Mouse (Mus musculus) lung, embryonic 14.5 days (tissue): ENCODE data around the gene Zbtb38. TPM values are rescaled to one million over a fixed set of nuclear protein-coding genes. Genes with fewer than 3 reads are reported as not detected.
A peak's percentile ranks its signal among the peaks of the same experiment; 100 is the strongest.

ENCODE experiments used
- ATAC-seq: fragments of 200-750 bp; cut with Nextera tagmentation; 2 replicates; pipeline ENCODE4 v1.8.0; 2017; ENCODE audit warnings: mild to moderate bottlenecking, moderate TSS enrichment, moderate library complexity; ENCODE audit not compliant: insufficient read depth
- DNase-seq: peaks from one replicate; pipeline ENCODE4 v3.0.0-alpha.2; 2015
- H3K27ac ChIP-seq: fragments of 300-500 bp; sonication (generic); 2 replicates; pipeline ENCODE4 v1.5.1; 2014; ENCODE audit warnings: low read depth, mild to moderate bottlenecking, moderate library complexity
- H3K27me3 ChIP-seq: fragments of 300-500 bp; sonication (generic); 2 replicates; pipeline ENCODE4 v1.6.1; 2014; ENCODE audit warnings: low read length, control low read depth; ENCODE audit not compliant: insufficient read depth
- H3K36me3 ChIP-seq: fragments of 300-500 bp; sonication (generic); 2 replicates; pipeline ENCODE4 v1.6.1; 2014; ENCODE audit warnings: control low read depth; ENCODE audit not compliant: insufficient read depth
- H3K4me1 ChIP-seq: fragments of 300-500 bp; sonication (generic); 2 replicates; pipeline ENCODE4 v1.6.1; 2014; ENCODE audit warnings: antibody characterized with exemption, control low read depth; ENCODE audit not compliant: insufficient read depth
- H3K4me2 ChIP-seq: fragments of 300-500 bp; sonication (generic); 2 replicates; pipeline ENCODE4 v1.6.1; 2014; ENCODE audit warnings: mild to moderate bottlenecking
- H3K4me3 ChIP-seq: fragments of 300-500 bp; sonication (generic); 2 replicates; pipeline ENCODE4 v1.5.1; 2014; ENCODE audit warnings: low read depth, low read length
- H3K9ac ChIP-seq: fragments of 300-500 bp; sonication (generic); 2 replicates; pipeline ENCODE4 v1.6.1; 2014
- H3K9me3 ChIP-seq: fragments of 300-500 bp; sonication (generic); 2 replicates; pipeline ENCODE4 v1.6.1; 2016; ENCODE audit warnings: low read depth, low read length, control low read depth
- CTCF ChIP-seq: IDR thresholded peaks from 2 replicates; pipeline ENCODE4 v1.5.1; 2016; ENCODE audit warnings: antibody characterized with exemption, low read depth
- WGBS: fragments of 180-500 bp; shearing (Covaris S2); extraction: QIAGEN DNeasy Blood & Tissue Kit; methylation state at CpG from one replicate; pipeline ENCODE4 v1.1.7; 2014; 5-methylcytosine and 5-hydroxymethylcytosine counted together
- polyA plus RNA-seq: library from polyadenylated mRNA; unstranded; fragments of >200 nt; fragmentation: Nextera tagmentation; extraction: Ambion mirVana; gene quantifications from 2 replicates; pipeline ENCODE4 v1.2.1, GENCODE M21; 2014

Zbtb38 gene
- polyA plus RNA-seq, 1 experiment from 2014 or later = 24.5 TPM

GRCm38 (mm10) chr9:96789906-96790305 is 37.3 kb upstream of the Zbtb38 start:
- H3K4me1 ChIP-seq = peaks cover 18% of the 10 kb centered on the region
- no peak overlapping the region for H3K4me3 ChIP-seq
- H3K4me2 ChIP-seq = no peak overlapping the region
- H3K27ac ChIP-seq = no peak overlapping the region
- ATAC-seq = no peak
- WGBS = 71% methylated on average over 3 of the region's 3 CpGs
- no peak for TF ChIP-seq CTCF
- no peak overlapping the region for H3K9ac ChIP-seq
- no peaks in the 10 kb centered on the region for H3K36me3 ChIP-seq
- no peaks in the 10 kb centered on the region for H3K27me3 ChIP-seq
- DNase-seq = no peak
- no peaks in the 10 kb centered on the region for H3K9me3 ChIP-seq

GRCm38 (mm10) chr9:96787797-96788196 is 35.2 kb upstream of the Zbtb38 start:
- no peaks in the 10 kb centered on the region for H3K36me3 ChIP-seq
- WGBS = 82% methylated on average over 10 of the region's 10 CpGs
- H3K9me3 ChIP-seq = no peaks in the 10 kb centered on the region
- TF ChIP-seq CTCF = no peak
- no peak overlapping the region for H3K27ac ChIP-seq
- no peak for ATAC-seq
- no peak overlapping the region for H3K4me2 ChIP-seq
- H3K4me3 ChIP-seq = no peak overlapping the region
- peaks cover 18% of the 10 kb centered on the region for H3K4me1 ChIP-seq
- DNase-seq = no peak
- no peak overlapping the region for H3K9ac ChIP-seq
- H3K27me3 ChIP-seq = no peaks in the 10 kb centered on the region

GRCm38 (mm10) chr9:96785871-96786342 is 33.3 kb upstream of the Zbtb38 start:
- no peak overlapping the region for H3K9ac ChIP-seq
- no peaks in the 10 kb centered on the region for H3K27me3 ChIP-seq
- peak overlapping the region; percentile 63 for H3K27ac ChIP-seq
- H3K36me3 ChIP-seq = no peaks in the 10 kb centered on the region
- H3K4me3 ChIP-seq = no peak overlapping the region
- DNase-seq = peak; percentile 82
- ATAC-seq = peak; percentile 64
- no peaks in the 10 kb centered on the region for H3K9me3 ChIP-seq
- WGBS = 8% methylated on average over 9 of the region's 9 CpGs
- no peak for TF ChIP-seq CTCF
- 0 out of 2 replicates have a peak overlapping the region, but pooled peaks have one; percentile 4 for H3K4me2 ChIP-seq
- peaks cover 18% of the 10 kb centered on the region for H3K4me1 ChIP-seq

- Histone ChIP-seq H3K9ac (no peak overlapping the region), H3K27me3 (no peaks in the 10 kb centered on the region), H3K4me3 (no peak overlapping the region), H3K4me2 (no peak overlapping the region), H3K36me3 (no peaks in the 10 kb centered on the region), H3K27ac (peak overlapping the region; percentile 63), H3K9me3 (no peaks in the 10 kb centered on the region), H3K4me1 (peaks cover 18% of the 10 kb centered on the region)
- ATAC-seq (no peak), DNase-seq (no peak)
- TF ChIP-seq CTCF = no peak
- WGBS = 42% methylated on average over 3 of the region's 3 CpGs
These were observed 32.6 kb upstream of the Zbtb38 start for GRCm38 (mm10) chr9:96785187-96785586.

GRCm38 (mm10) chr9:96783667-96784066 is 31.0 kb upstream of the Zbtb38 start:
- H3K27me3 ChIP-seq = no peaks in the 10 kb centered on the region
- 75% methylated on average over 9 of the region's 9 CpGs for WGBS
- DNase-seq (no peak), ATAC-seq (no peak)
- H3K4me3 ChIP-seq = no peak overlapping the region
- peaks cover 18% of the 10 kb centered on the region for H3K4me1 ChIP-seq
- H3K36me3 ChIP-seq = no peaks in the 10 kb centered on the region
- no peak overlapping the region for H3K9ac ChIP-seq
- H3K27ac ChIP-seq = no peak overlapping the region
- no peak overlapping the region for H3K4me2 ChIP-seq
- no peaks in the 10 kb centered on the region for H3K9me3 ChIP-seq
- TF ChIP-seq CTCF = no peak

- no peaks in the 10 kb centered on the region for H3K36me3 ChIP-seq
- ATAC-seq (0 out of 2 replicates have a peak, but pooled peaks have one; percentile 40), DNase-seq (peak; percentile 45)
- no peak overlapping the region for H3K9ac ChIP-seq
- no peak overlapping the region for H3K4me2 ChIP-seq
- peaks cover 18% of the 10 kb centered on the region for H3K4me1 ChIP-seq
- TF ChIP-seq CTCF = no peak
- WGBS = 39% methylated on average over 5 of the region's 5 CpGs
- no peaks in the 10 kb centered on the region for H3K9me3 ChIP-seq
- H3K4me3 ChIP-seq = no peak overlapping the region
- no peak overlapping the region for H3K27ac ChIP-seq
- no peaks in the 10 kb centered on the region for H3K27me3 ChIP-seq
These were observed 30.6 kb upstream of the Zbtb38 start for GRCm38 (mm10) chr9:96783258-96783657.

GRCm38 (mm10) chr9:96782062-96782461 is 29.4 kb upstream of the Zbtb38 start:
- no peak for ATAC-seq
- 63% methylated on average over 8 of the region's 8 CpGs for WGBS
- H3K36me3 ChIP-seq = no peaks in the 10 kb centered on the region
- H3K27me3 ChIP-seq = no peaks in the 10 kb centered on the region
- peaks cover 14% of the 10 kb centered on the region for H3K4me1 ChIP-seq
- H3K4me2 ChIP-seq = no peak overlapping the region
- no peaks in the 10 kb centered on the region for H3K9me3 ChIP-seq
- H3K9ac ChIP-seq = no peak overlapping the region
- H3K27ac ChIP-seq = no peak overlapping the region
- H3K4me3 ChIP-seq = no peak overlapping the region
- TF ChIP-seq CTCF = no peak
- no peak for DNase-seq

GRCm38 (mm10) chr9:96773146-96773545 is 20.5 kb upstream of the Zbtb38 start:
- Histone ChIP-seq H3K27me3 (no peaks in the 10 kb centered on the region), H3K36me3 (no peaks in the 10 kb centered on the region), H3K27ac (no peak overlapping the region), H3K4me2 (no peak overlapping the region), H3K9me3 (no peaks in the 10 kb centered on the region), H3K4me1 (no peaks in the 10 kb centered on the region), H3K4me3 (no peak overlapping the region), H3K9ac (no peak overlapping the region)
- TF ChIP-seq CTCF = no peak
- DNase-seq = no peak
- WGBS = 7% methylated on average over 6 of the region's 6 CpGs
- peak; percentile 31; the same call in 1 of the 2 replicates for ATAC-seq
